Mouse (Mus musculus) hindbrain, postnatal 0 days (tissue): ENCODE results near the gene Shcbp1. TPM values are rescaled to one million over a fixed set of nuclear protein-coding genes. Genes with fewer than 3 reads are reported as not detected.
"Not testable (repeated sequence)": the region's sequence is repeated elsewhere in the genome, so short reads cannot be mapped to it uniquely, and the experiment has no call there.

Experiments used
- ATAC-seq: fragments of 200-750 bp; cut with Nextera tagmentation; 2 replicates; pipeline ENCODE4 v1.8.0; 2017; ENCODE audit warnings: mild to moderate bottlenecking, moderate TSS enrichment, moderate library complexity
- DNase-seq: peaks from one replicate; pipeline ENCODE4 v3.0.0-alpha.2; 2015; ENCODE audit warnings: low spot score
- H3K27ac ChIP-seq: fragments of 300-500 bp; sonication (generic); 2 replicates; pipeline ENCODE4 v1.5.1; 2014; ENCODE audit warnings: mild to moderate bottlenecking
- H3K27me3 ChIP-seq: fragments of 300-500 bp; sonication (generic); 2 replicates; pipeline ENCODE4 v1.6.1; 2014; ENCODE audit warnings: low read length, mixed read lengths; ENCODE audit not compliant: insufficient read depth
- H3K36me3 ChIP-seq: fragments of 300-500 bp; sonication (generic); 2 replicates; pipeline ENCODE4 v1.6.1; 2014; ENCODE audit warnings: low read length, mixed read lengths; ENCODE audit not compliant: insufficient read depth
- H3K4me1 ChIP-seq: fragments of 300-500 bp; sonication (generic); 2 replicates; pipeline ENCODE4 v1.6.1; 2014; ENCODE audit warnings: antibody characterized with exemption, low read length, mixed read lengths; ENCODE audit not compliant: insufficient read depth
- H3K4me2 ChIP-seq: fragments of 300-500 bp; sonication (generic); 2 replicates; pipeline ENCODE4 v1.6.1; 2014; ENCODE audit warnings: low read depth, mild to moderate bottlenecking, low read length, moderate library complexity, mixed read lengths
- H3K4me3 ChIP-seq: fragments of 300-500 bp; sonication (generic); 2 replicates; pipeline ENCODE4 v1.5.1; 2014; ENCODE audit warnings: low read length
- H3K9ac ChIP-seq: fragments of 300-500 bp; sonication (generic); replicated peaks from 2 replicates; pipeline ENCODE4 v1.6.1; 2014; ENCODE audit warnings: mild to moderate bottlenecking, low read length, moderate library complexity, mixed read lengths
- H3K9me3 ChIP-seq: fragments of 300-500 bp; sonication (generic); 2 replicates; pipeline ENCODE4 v1.6.1; 2016; ENCODE audit warnings: low read length, mixed read lengths
- CTCF ChIP-seq: IDR thresholded peaks from 2 replicates; pipeline ENCODE4 v1.5.1; 2016; ENCODE audit warnings: antibody characterized with exemption, control low read depth, low read depth
- whole genome bisulfite sequencing: fragments of 180-500 bp; shearing (Covaris S2); extraction: QIAGEN DNeasy Blood & Tissue Kit; methylation state at CpG from one replicate; pipeline ENCODE4 v1.1.7; 2014; 5-methylcytosine and 5-hydroxymethylcytosine counted together
- polyA plus RNA-seq: library from polyadenylated mRNA; unstranded; fragments of >200 nt; fragmentation: Nextera tagmentation; extraction: Ambion mirVana; gene quantifications from 2 replicates; pipeline ENCODE4 v1.2.1, GENCODE M21; 2015
- total RNA-seq: library from RNA; depleted of rRNA; stranded (reverse); fragments of >200 nt; gene quantifications from 2 replicates; pipeline ENCODE4 v1.2.3, GENCODE M21; 2014; rRNA removed

Gene Shcbp1
- total and polyA plus RNA-seq, 2 experiments from 2014 or later = 5.4 to 11.0 TPM

DNA sequence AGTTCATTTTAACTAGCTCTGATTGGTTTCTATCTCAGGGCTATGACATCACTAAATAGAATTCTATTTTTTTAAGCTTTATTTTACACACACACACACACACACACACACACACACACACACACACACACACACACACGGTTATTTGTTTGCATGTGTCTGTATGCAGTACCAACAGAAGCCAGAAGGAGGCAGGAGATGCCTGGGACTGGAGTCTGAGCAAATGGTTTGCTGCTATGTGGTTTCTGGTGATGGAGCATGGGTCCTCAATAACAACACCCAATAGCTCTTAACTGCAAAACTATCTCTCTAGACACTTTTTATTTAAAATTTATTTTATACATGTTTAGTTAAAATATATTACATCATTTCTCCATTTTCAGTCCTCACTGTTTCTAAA is 48.4 kb downstream of the Shcbp1 start:
- no peak overlapping the region for H3K4me2 ChIP-seq
- H3K9me3 ChIP-seq = no peaks in the 10 kb centered on the region
- H3K27me3 ChIP-seq = no peaks in the 10 kb centered on the region
- H3K27ac ChIP-seq = no peak overlapping the region
- H3K4me1 ChIP-seq = no peaks in the 10 kb centered on the region
- DNase-seq (no peak), ATAC-seq (no peak)
- H3K4me3 ChIP-seq = no peak overlapping the region
- TF ChIP-seq CTCF = no peak
- no peak overlapping the region for H3K9ac ChIP-seq
- 88% methylated on average over 1 of the region's 1 CpGs for WGBS
- H3K36me3 ChIP-seq = no peaks in the 10 kb centered on the region

DNA sequence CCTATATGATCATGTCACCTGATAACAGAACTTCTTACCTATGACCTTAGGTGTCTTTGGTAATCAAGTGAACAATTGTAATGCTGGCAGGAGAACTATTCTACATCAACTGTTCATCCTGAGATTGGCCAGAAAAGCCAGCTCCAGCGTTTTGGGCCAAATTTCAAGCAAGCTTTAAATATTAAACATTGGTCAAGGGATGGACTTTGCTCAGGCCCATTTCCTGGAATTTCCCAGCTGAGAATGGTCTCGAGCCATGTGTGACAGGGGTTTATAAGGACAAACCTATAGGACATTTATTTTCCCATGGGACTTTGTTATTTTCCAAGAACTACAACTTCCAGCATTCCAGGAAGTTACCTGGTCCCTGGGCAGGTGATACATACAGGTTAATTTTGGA is 63.8 kb downstream of the Shcbp1 start:
- WGBS = 59% methylated on average over 2 of the region's 2 CpGs
- no peak for ATAC-seq
- Histone ChIP-seq H3K9me3 (no peaks in the 10 kb centered on the region), H3K4me2 (no peak overlapping the region), H3K27ac (no peak overlapping the region), H3K27me3 (no peaks in the 10 kb centered on the region), H3K9ac (no peak overlapping the region), H3K4me1 (no peaks in the 10 kb centered on the region), H3K4me3 (no peak overlapping the region), H3K36me3 (no peaks in the 10 kb centered on the region)
- TF ChIP-seq CTCF = no peak
- no peak for DNase-seq

DNA sequence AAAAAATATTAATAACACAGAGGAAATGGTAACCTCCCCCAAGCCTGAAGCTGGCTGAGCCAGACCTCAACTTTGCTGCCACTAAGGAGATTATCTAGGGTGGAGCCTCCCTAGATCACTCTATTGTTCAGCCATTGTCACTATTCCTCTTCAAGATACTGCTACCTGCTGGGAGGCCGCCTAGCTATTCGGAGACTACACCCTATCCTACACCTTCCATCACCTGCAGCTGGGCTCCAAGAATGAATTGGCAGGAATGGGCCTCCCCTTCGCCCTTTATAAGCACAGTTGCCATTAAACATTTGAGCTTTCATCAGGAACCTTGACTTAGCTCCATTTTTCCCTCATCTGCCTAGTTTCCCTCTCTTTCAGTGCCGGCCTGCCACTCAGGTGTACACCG is 71.0 kb downstream of the Shcbp1 start:
- H3K27ac ChIP-seq, H3K4me1 ChIP-seq, H3K4me3 ChIP-seq, DNase-seq, H3K27me3 ChIP-seq, H3K9ac ChIP-seq, ATAC-seq, H3K9me3 ChIP-seq, H3K36me3 ChIP-seq, H3K4me2 ChIP-seq: not testable (repeated sequence)
- whole genome bisulfite sequencing = 68% methylated on average over 5 of the region's 5 CpGs

DNA sequence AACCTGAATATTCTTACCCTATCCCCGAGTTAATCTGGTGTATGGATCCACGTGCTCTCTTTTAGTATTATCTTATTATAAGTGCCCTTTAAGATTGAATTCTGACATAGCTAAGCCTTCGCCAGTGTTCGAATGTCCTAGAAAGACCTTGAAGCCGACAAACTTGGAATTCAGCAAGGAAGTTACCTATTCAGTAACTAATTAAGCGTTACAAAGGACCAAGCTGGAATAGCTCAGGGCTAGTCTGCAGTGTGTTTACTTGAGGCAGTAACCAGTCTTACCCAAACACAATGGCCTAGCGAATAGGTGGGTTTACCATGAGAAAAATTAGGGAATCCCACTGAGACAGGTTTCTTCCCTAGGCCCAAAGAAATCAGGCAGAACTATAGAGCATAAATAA is 71.5 kb downstream of the Shcbp1 start:
- not testable (repeated sequence) for H3K9me3 ChIP-seq, H3K4me3 ChIP-seq, H3K4me1 ChIP-seq, H3K27me3 ChIP-seq, H3K4me2 ChIP-seq, ATAC-seq, H3K9ac ChIP-seq, DNase-seq, H3K36me3 ChIP-seq, H3K27ac ChIP-seq
- WGBS = 83% methylated on average over 7 of the region's 7 CpGs

DNA sequence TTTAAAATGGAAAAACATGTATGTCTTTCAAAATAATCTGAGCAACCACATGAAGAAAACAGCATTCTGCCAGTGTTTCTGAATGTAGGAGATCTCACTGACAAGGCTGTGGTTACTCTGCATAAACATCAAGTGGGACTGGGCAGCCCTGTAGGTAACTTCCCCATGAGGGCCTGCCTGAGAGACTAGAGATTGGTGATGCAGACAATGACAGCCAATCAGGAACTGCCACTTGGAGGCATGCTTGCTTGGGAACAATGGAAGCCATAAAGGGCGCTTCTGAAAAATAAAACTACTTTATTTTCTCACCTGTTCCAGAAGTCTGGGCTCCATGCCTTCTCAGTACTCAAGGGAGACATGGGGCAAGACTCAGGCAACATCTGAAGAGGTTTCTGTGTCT is 87.7 kb downstream of the Shcbp1 start:
- no peak overlapping the region for H3K9ac ChIP-seq
- no peaks in the 10 kb centered on the region for H3K9me3 ChIP-seq
- H3K27me3 ChIP-seq = no peaks in the 10 kb centered on the region
- no peak for ATAC-seq
- no peak overlapping the region for H3K4me3 ChIP-seq
- 39% methylated on average over 1 of the region's 1 CpGs for WGBS
- H3K36me3 ChIP-seq = no peaks in the 10 kb centered on the region
- H3K4me1 ChIP-seq = no peaks in the 10 kb centered on the region
- H3K27ac ChIP-seq = no peak overlapping the region
- no peak for DNase-seq
- H3K4me2 ChIP-seq = no peak overlapping the region
- no peak for TF ChIP-seq CTCF

Other genes starting within 250 kb of the Shcbp1 start
- 3.8 and 6.2 TPM in 2 replicates for gene Zfp958, start 166.4 kb downstream of the Shcbp1 start, total RNA-seq
- 10.6 and 11.6 TPM in 2 replicates for gene Zfp958, start 166.4 kb downstream of the Shcbp1 start, polyA plus RNA-seq